Mouse (Mus musculus) lung, postnatal 0 days (tissue): ENCODE results near the gene Ddx25.

Source experiments
- CTCF ChIP-seq: IDR thresholded peaks from 2 replicates; pipeline ENCODE4 v1.5.1; 2016; ENCODE audit warnings: antibody characterized with exemption, mild to moderate bottlenecking
- EP300 ChIP-seq: IDR thresholded peaks from 2 replicates; pipeline ENCODE4 v1.6.1; 2016; ENCODE audit warnings: antibody characterized with exemption, mild to moderate bottlenecking, control low read depth

- no peak for TF ChIP-seq EP300
- no peak for TF ChIP-seq CTCF
Measured at GRCm38 (mm10) chr9:35523541-35523940, 34.8 kb downstream of the Ddx25 start.
